Mouse (Mus musculus): ENCODE results near the gene Nr3c2.

Gene Nr3c2

GRCm38 (mm10) chr8:77170439-77170759 lies 271.2 kb downstream of the Nr3c2 start:
- no peak for DNase-seq (ENCODE audit: low read depth)

- no peak for DNase-seq (ENCODE audit: low read depth)
Measured at GRCm38 (mm10) chr8:77173075-77173657, 273.9 kb downstream of the Nr3c2 start.

- DNase-seq (ENCODE audit: low read depth), result no peak
Measured at GRCm38 (mm10) chr8:77173736-77174135, 274.5 kb downstream of the Nr3c2 start.

GRCm38 (mm10) chr8:77175471-77175870 lies 276.2 kb downstream of the Nr3c2 start:
- DNase-seq (ENCODE audit: low read depth), result no peak

GRCm38 (mm10) chr8:77176343-77176742 lies 277.1 kb downstream of the Nr3c2 start:
- DNase-seq (ENCODE audit: low read depth), result no peak

GRCm38 (mm10) chr8:77185816-77186215 lies 286.6 kb downstream of the Nr3c2 start:
- DNase-seq (ENCODE audit: low read depth), result no peak

GRCm38 (mm10) chr8:77186914-77187536 lies 287.8 kb downstream of the Nr3c2 start:
- DNase-seq (ENCODE audit: low read depth), result no peak

- DNase-seq (ENCODE audit: low read depth), result peak; percentile 14
Measured at GRCm38 (mm10) chr8:77187748-77188147, 288.5 kb downstream of the Nr3c2 start.

- no peak for DNase-seq (ENCODE audit: low read depth)
Measured at GRCm38 (mm10) chr8:77188298-77188697, 289.1 kb downstream of the Nr3c2 start.

GRCm38 (mm10) chr8:77189318-77189717 lies 290.1 kb downstream of the Nr3c2 start:
- peak; percentile 38 for DNase-seq (ENCODE audit: low read depth)

- DNase-seq (ENCODE audit: low read depth), result no peak
Measured at GRCm38 (mm10) chr8:77190393-77190792, 291.2 kb downstream of the Nr3c2 start.

GRCm38 (mm10) chr8:77209297-77209696 lies 310.1 kb downstream of the Nr3c2 start:
- DNase-seq (ENCODE audit: low read depth), result no peak

- no peak for DNase-seq (ENCODE audit: low read depth)
Measured at GRCm38 (mm10) chr8:77213893-77214464, 314.7 kb downstream of the Nr3c2 start.

- DNase-seq (ENCODE audit: low read depth), result peak; percentile 87
Measured at GRCm38 (mm10) chr8:77214665-77215064, 315.4 kb downstream of the Nr3c2 start.

GRCm38 (mm10) chr8:77215191-77215590 lies 315.9 kb downstream of the Nr3c2 start:
- no peak for DNase-seq (ENCODE audit: low read depth)

GRCm38 (mm10) chr8:77223123-77223522 lies 323.9 kb downstream of the Nr3c2 start:
- no peak for DNase-seq (ENCODE audit: low read depth)

- no peak for DNase-seq (ENCODE audit: low read depth)
Measured at GRCm38 (mm10) chr8:77227742-77228141, 328.5 kb downstream of the Nr3c2 start.

GRCm38 (mm10) chr8:77228688-77229087 lies 329.4 kb downstream of the Nr3c2 start:
- DNase-seq (ENCODE audit: low read depth), result no peak

- DNase-seq (ENCODE audit: low read depth), result peak; percentile 42
Measured at GRCm38 (mm10) chr8:77231211-77231610, 332.0 kb downstream of the Nr3c2 start.

- DNase-seq (ENCODE audit: low read depth), result no peak
Measured at GRCm38 (mm10) chr8:77231834-77232233, 332.6 kb downstream of the Nr3c2 start.

GRCm38 (mm10) chr8:77232411-77232810 lies 333.2 kb downstream of the Nr3c2 start:
- DNase-seq (ENCODE audit: low read depth), result no peak

GRCm38 (mm10) chr8:77236701-77237100 lies 337.5 kb downstream of the Nr3c2 start:
- peak; percentile 69 for DNase-seq (ENCODE audit: low read depth)

- no peak for DNase-seq (ENCODE audit: low read depth)
Measured at GRCm38 (mm10) chr8:77239462-77239861, 340.2 kb downstream of the Nr3c2 start.

GRCm38 (mm10) chr8:77241381-77241780 lies 342.1 kb downstream of the Nr3c2 start:
- DNase-seq (ENCODE audit: low read depth), result no peak

Measured in NIH3T3 (cell line).